Comparison of ENCODE assay signal across 10 mouse cellular contexts in the genomic region with DNA sequence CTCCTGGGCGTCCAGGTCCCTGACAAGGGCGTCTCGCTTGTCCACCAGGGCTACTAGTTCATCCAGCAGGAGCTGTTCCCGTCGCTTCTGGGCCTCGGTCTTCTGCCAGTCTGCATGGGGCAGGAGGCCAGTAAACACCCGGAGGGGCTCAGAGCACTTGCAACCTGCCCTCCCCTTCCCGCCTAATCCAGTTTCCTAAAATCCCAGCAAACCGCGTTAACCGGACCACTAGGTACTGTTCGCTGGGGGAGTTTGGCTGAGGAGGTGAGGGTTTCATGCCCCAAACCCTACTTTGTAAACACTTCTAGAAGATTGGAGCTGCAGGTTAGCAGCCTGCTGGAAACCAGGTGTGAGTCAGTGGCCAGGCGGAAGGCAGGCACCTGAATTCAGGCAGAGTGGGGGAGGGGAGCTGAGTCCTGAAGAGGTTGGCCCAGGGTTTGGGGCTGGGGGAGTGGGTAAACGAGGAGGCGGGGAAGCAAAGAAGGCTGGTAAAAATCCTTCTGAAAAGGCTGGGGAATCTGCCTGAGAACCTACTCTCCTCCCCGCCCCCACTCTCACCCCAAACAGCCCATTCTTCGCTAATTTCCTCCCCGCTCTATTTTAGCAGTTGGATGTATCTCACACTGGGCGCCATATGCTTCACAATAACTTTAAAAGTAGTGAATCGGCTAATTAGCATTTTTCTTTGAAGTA. TPM values are rescaled to one million over a fixed set of nuclear protein-coding genes. Genes with fewer than 3 reads are reported as not detected.
DNase-seq lines count a peak whose midpoint lies in the region; ATAC-seq lines count a peak whose summit lies in the region.
"Had no signal": no experiment of that assay in that cellular context is flagged by ENCODE, and none has a peak within 500 bp of the region (broad histone marks: within the 10 kb centered on the region; RNA-seq: fewer than 3 reads in every experiment).

No protein-coding gene starts in this region.

- no peak for ATAC-seq in heart, embryonic 12.5 days (ENCODE audit: insufficient number of reproducible peaks, low FRiP score)
- ATAC-seq in hindbrain, embryonic 15.5 days (ENCODE audit: low FRiP score, low read depth): no peak

- no peaks in the 10 kb centered on the region for H3K9me3 ChIP-seq in heart, embryonic 12.5 days (replicated peaks)
- no peaks in the 10 kb centered on the region for H3K9me3 ChIP-seq in hindbrain, embryonic 15.5 days

- intact Hi-C loops in heart, postnatal 10 days (cut with DNase I): no loop called here

- DNase-seq in heart, postnatal 10 days: no peak
- peak; percentile 13 for DNase-seq in thymus, postnatal 4 days
- DNase-seq in thymus, postnatal 0 days (ENCODE audit: low spot score): no peak
- DNase-seq in adipocyte (ENCODE audit: low spot score): no peak
- no peak for DNase-seq in heart, postnatal 4 days
- DNase-seq in lung, postnatal 14 days: no peak
- DNase-seq: kidney, postnatal 14 days had no signal

- H3K4me2 ChIP-seq in heart, embryonic 12.5 days: peak overlapping the region; percentile 69
- 0 out of 2 replicates have a peak overlapping the region, but pooled peaks have one; percentile 22 for H3K4me2 ChIP-seq in hindbrain, embryonic 15.5 days

- 15% methylated on average over 20 of the region's 20 CpGs for WGBS in heart, embryonic 12.5 days
- WGBS in hindbrain, embryonic 15.5 days: 20% methylated on average over 20 of the region's 20 CpGs

- no peaks in the 10 kb centered on the region for H3K36me3 ChIP-seq in heart, embryonic 12.5 days
- H3K36me3 ChIP-seq in hindbrain, embryonic 15.5 days: no peaks in the 10 kb centered on the region

- no peak overlapping the region for H3K9ac ChIP-seq in heart, embryonic 12.5 days
- H3K9ac ChIP-seq in hindbrain, embryonic 15.5 days: no peak overlapping the region

- peaks cover 41% of the 10 kb centered on the region for H3K4me1 ChIP-seq in heart, embryonic 12.5 days (replicated peaks)
- 0 out of 2 replicates have a peak, but pooled peaks cover 2% of the 10 kb centered on the region for H3K4me1 ChIP-seq in hindbrain, embryonic 15.5 days (replicated peaks)

- H3K27me3 ChIP-seq in heart, embryonic 12.5 days (replicated peaks): peaks cover 41% of the 10 kb centered on the region
- H3K27me3 ChIP-seq in hindbrain, embryonic 15.5 days: peaks cover 73% of the 10 kb centered on the region

- peak overlapping the region; percentile 41; the same call in 1 of the 2 replicates for H3K4me3 ChIP-seq in heart, embryonic 12.5 days
- no peak overlapping the region for H3K4me3 ChIP-seq in hindbrain, embryonic 15.5 days
- H3K4me3 ChIP-seq: myocyte had no signal

- no peak overlapping the region for H3K27ac ChIP-seq in heart, embryonic 12.5 days (ENCODE audit: poor library complexity, severe bottlenecking)
- no peak overlapping the region for H3K27ac ChIP-seq in hindbrain, embryonic 15.5 days (replicated peaks)

RNA-seq across cellular contexts. Expression of gene Otx1, which starts 4.5 kb away (rescaled TPM):
- 0.28 and 0.45 TPM in 2 replicates for polyA plus RNA-seq in heart, embryonic 12.5 days (2016; fragmentation: Nextera tagmentation; extraction: Ambion mirVana)
- not detected for total RNA-seq in heart, postnatal 10 days (2021)
- polyA plus RNA-seq in thymus, postnatal 0 days (2015; fragmentation: Nextera tagmentation; extraction: Ambion mirVana): not detected in 2 replicates
- 1.9 and 3.6 TPM in 2 replicates for polyA plus RNA-seq in hindbrain, embryonic 15.5 days (2015; fragmentation: Nextera tagmentation; extraction: Ambion mirVana)
- under 1 TPM in 1 of 2 experiments, not detected in 1; 0.09 TPM for total RNA-seq in heart, postnatal 4 days (2021)
